Mouse (Mus musculus) olfactory bulb, adult 2 months (tissue): Measurements from ENCODE around the gene Clasrp. TPM values are rescaled to one million over a fixed set of nuclear protein-coding genes. Genes with fewer than 3 reads are reported as not detected.

Source experiments
- H3K27ac ChIP-seq: fragments of 200-500 bp; 2 replicates; pipeline ENCODE4 v1.5.1; 2012; ENCODE audit warnings: low read depth, low read length; ENCODE audit not compliant: insufficient read depth
- H3K4me1 ChIP-seq: fragments of 200-500 bp; 2 replicates; pipeline ENCODE4 v1.6.1; 2012; ENCODE audit warnings: low read length; ENCODE audit not compliant: control insufficient read depth, insufficient read depth
- H3K4me3 ChIP-seq: fragments of 200-500 bp; 2 replicates; pipeline ENCODE4 v1.5.1; 2012; ENCODE audit warnings: mild to moderate bottlenecking, low read depth, low read length, moderate library complexity; ENCODE audit not compliant: insufficient read depth
- CTCF ChIP-seq: fragments of 200-500 bp; IDR thresholded peaks from 2 replicates; pipeline ENCODE4 v1.5.1; 2012; ENCODE audit warnings: low read depth, mild to moderate bottlenecking, low read length, moderate library complexity; ENCODE audit not compliant: insufficient read depth
- POLR2A ChIP-seq: fragments of 200-500 bp; IDR thresholded peaks from 2 replicates; pipeline ENCODE4 v1.6.1; 2012; ENCODE audit warnings: mild to moderate bottlenecking, low read depth, low read length, moderate library complexity; ENCODE audit not compliant: insufficient read depth
- WGBS: fragments of 180-500 bp; shearing (Covaris S2); methylation state at CpG from one replicate; pipeline ENCODE4 v1.1.7; 2018; 5-methylcytosine and 5-hydroxymethylcytosine counted together
- polyA plus RNA-seq: library from polyadenylated mRNA; stranded (reverse); fragments of >200 nt; gene quantifications from 2 replicates; pipeline ENCODE4 v1.2.4, GENCODE M21; 2012; ENCODE audit warnings: low replicate concordance; ENCODE audit not compliant: missing spikeins, insufficient read depth, insufficient read length

Gene Clasrp
- polyA plus RNA-seq, 1 experiment = not detected

DNA sequence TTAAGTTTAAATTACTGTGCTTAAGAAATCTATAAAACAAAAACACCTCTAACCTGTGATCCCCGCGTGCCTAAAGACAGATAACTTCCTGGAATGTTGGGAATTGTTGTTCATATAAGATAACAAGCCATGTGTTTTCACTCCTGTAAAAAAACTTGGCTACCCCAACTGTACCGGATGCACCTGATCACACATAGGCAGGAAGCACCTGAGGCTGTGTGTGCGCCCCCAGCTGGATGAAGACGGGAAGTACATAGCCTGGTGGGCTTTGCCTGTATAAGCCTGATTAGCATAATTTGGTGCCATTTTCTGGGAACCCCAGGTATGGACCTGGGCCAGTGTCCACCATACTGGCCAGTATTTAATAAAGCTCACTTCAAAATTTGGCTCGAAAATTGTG is 60.7 kb downstream of the Clasrp start:
- 56% methylated on average over 6 of the region's 6 CpGs for WGBS
- no peak for TF ChIP-seq CTCF
- TF ChIP-seq POLR2A = no peak
- no peak overlapping the region for H3K4me3 ChIP-seq
- H3K27ac ChIP-seq = no peak overlapping the region
- H3K4me1 ChIP-seq = peaks cover 41% of the 10 kb centered on the region

DNA sequence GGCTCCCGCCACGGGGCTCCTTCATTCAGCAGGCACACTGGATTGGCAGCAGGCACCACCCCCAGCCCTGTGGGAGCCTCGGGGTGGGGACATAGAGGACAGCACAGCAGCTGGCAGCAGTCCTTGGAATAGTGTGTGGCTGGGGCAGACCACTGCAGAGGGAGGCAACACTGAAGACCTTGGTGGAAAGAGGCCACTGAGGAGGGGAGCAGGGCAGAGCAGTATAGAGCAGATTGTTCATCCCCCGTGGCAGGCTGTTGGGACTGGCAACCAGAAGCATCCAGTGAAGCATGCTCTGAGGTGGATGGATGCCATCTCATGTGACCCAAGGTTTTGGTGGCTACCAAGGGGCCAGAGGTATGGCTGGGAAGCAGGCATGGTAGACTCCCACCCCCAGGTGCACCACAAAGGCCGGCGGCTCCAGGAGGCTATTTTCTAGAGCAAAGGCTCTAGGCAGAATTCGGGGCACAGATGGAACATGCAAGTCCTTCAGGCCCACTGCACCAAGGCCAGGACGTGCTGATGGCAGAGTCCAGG is 62.1 kb downstream of the Clasrp start:
- no peak overlapping the region for H3K4me3 ChIP-seq
- peak overlapping the region; percentile 52; the same call in 1 of the 2 replicates for H3K27ac ChIP-seq
- no peak for TF ChIP-seq POLR2A
- no peak for TF ChIP-seq CTCF
- WGBS = 29% methylated on average over 8 of the region's 8 CpGs
- H3K4me1 ChIP-seq = peaks cover 39% of the 10 kb centered on the region

- WGBS = 40% methylated on average over 7 of the region's 7 CpGs
Measured at GRCm38 (mm10) chr7:19541681-19542154, 62.6 kb downstream of the Clasrp start.

DNA sequence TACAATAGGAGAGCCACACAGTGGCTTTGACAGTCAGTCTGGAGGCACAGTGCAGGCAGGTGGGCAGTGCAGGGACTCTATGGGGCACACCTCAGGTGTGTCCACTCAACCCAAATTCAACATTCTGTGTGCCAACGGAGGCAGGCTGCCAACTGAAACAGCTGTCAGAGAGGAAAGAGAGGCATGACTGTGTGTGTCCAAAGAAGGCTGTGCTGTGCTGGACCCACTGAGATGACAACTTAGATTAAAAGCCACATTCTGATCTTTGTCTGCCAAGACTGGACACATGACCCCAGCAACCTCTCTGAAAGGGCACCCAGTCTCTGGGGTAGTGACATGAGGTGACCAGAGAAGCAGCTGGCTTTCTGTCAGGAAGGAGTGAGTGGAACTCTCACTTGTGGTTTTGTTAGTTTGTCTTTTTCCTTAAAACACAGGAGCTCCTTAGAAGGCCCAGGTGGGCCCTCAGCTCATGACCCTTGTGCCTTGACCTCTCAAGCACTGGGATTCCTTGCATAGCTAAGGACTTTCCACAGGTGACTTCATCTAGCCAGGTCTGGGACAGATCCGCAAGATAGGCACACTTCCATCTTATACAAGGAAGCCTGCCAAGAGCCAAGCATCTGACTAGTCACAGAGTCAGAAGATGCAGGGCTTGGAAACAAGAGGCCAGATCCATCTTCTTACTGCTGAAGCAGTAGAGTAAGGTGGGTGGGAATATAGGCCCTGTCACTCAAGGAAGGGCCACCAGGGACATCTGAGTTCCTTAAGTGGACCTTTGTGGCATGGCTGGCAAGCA is 63.3 kb downstream of the Clasrp start:
- Histone ChIP-seq H3K4me1 (peaks cover 41% of the 10 kb centered on the region), H3K4me3 (no peak overlapping the region), H3K27ac (no peak overlapping the region)
- WGBS = 60% methylated on average over 2 of the region's 2 CpGs
- no peak for TF ChIP-seq CTCF
- no peak for TF ChIP-seq POLR2A

More at GRCm38 (mm10) chr7:19541681-19542154, 62.6 kb downstream of the Clasrp start:
- no peak overlapping the region for H3K27ac ChIP-seq
- H3K4me3 ChIP-seq = no peak overlapping the region
- H3K4me1 ChIP-seq = peaks cover 40% of the 10 kb centered on the region
- TF ChIP-seq POLR2A = no peak
- TF ChIP-seq CTCF = no peak

DNA sequence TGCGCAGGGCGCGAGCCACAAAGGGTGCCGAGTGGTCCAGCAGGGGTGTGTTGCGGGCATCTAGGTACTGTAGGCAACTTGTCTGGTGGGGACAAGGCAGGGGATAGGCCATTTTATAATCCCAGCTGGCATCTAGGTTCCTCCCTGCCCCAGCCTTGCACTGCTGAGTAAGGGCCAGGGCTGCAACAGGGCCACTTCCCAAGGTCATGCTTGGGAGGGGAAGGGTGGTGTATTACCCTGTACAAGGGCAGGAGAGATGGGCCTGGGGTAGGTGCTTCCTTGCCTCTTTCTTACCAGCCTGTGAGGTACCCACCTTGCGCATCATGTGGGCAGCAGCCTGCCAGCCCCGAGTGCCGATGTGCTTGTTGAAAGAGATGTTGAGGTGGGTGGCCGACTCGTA is 69.6 kb downstream of the Clasrp start:
- Histone ChIP-seq H3K27ac (no peak overlapping the region), H3K4me3 (no peak overlapping the region), H3K4me1 (peaks cover 11% of the 10 kb centered on the region; the same call in 1 of the 2 replicates)
- TF ChIP-seq POLR2A (no peak), CTCF (no peak)
- 96% methylated on average over 10 of the region's 10 CpGs for WGBS

DNA sequence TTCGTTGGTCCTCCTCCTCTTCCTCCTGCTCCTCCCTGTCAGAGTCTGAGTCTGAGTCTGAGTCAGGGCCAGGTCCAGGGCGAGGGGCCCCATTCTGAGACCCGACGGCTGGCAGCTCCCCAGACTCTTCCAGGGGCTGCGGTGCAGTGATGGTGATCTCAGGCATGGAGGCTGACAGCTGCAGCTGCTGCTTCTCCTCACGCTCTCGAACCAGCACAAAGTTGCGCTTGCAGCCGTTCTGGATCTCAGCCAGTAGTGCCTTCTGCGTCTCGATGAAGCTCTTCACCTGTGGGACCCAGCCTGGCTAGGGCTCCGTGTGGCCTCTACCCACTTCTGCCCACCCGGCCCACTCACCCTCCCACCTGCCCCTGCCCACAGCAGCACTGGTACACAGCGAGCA is 72.0 kb downstream of the Clasrp start:
- Histone ChIP-seq H3K27ac (no peak overlapping the region), H3K4me3 (no peak overlapping the region), H3K4me1 (peaks cover 7% of the 10 kb centered on the region; the same call in 1 of the 2 replicates)
- no peak for TF ChIP-seq POLR2A
- 63% methylated on average over 14 of the region's 14 CpGs for WGBS

DNA sequence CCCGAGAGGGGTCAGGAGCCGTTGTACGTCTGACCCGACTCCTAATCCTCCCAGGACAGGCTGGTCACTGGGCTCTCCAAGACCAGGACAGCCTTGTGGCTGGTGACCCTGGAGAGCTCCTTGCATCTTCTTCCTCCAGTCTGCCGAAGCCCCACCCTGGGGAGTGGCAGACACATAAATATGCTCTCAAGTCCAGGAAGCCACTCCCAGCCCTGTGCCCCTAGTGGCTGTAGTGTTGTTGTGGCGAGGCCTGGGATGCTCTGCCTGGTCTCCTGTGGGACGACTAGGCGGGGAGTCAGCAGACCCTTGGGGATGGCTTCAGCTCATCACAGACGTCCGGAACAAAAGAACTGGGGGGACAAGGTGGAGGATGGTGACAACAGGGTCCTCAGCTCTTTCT is 73.2 kb downstream of the Clasrp start:
- TF ChIP-seq POLR2A = no peak
- TF ChIP-seq CTCF = no peak
- H3K4me3 ChIP-seq = no peak overlapping the region
- WGBS = 80% methylated on average over 10 of the region's 10 CpGs

More for the DNA sequence above, 73.2 kb downstream of the Clasrp start:
- 0 out of 2 replicates have a peak, but pooled peaks cover 1% of the 10 kb centered on the region for H3K4me1 ChIP-seq
- H3K27ac ChIP-seq = no peak overlapping the region

Other genes with a start within 250 kb of the Clasrp start
- gene Cd3eap, start 245.0 kb downstream of the Clasrp start, polyA plus RNA-seq = not detected in 2 replicates
- not detected in 2 replicates for gene Ppp1r13l, start 244.7 kb downstream of the Clasrp start, polyA plus RNA-seq
- not detected in 2 replicates for gene Ercc2, start 222.5 kb downstream of the Clasrp start, polyA plus RNA-seq
- not detected in 2 replicates for gene Klc3, start 200.4 kb downstream of the Clasrp start, polyA plus RNA-seq
- gene Ckm, start 199.7 kb downstream of the Clasrp start, polyA plus RNA-seq = not detected in 2 replicates
- gene Mark4, start 145.7 kb downstream of the Clasrp start, polyA plus RNA-seq = not detected in 2 replicates
- not detected in 2 replicates for gene Exoc3l2, start 141.2 kb downstream of the Clasrp start, polyA plus RNA-seq
- gene Bloc1s3, start 96.1 kb downstream of the Clasrp start, polyA plus RNA-seq = not detected in 2 replicates
- gene Trappc6a, start 96.1 kb downstream of the Clasrp start, polyA plus RNA-seq = not detected in 2 replicates
- gene Nkpd1, start 86.6 kb downstream of the Clasrp start, polyA plus RNA-seq = not detected in 2 replicates
- gene Ppp1r37, start 41.4 kb downstream of the Clasrp start, polyA plus RNA-seq = not detected in 2 replicates
- gene Zfp296, start 27.2 kb downstream of the Clasrp start, polyA plus RNA-seq = not detected in 2 replicates
- not detected in 2 replicates for gene Gemin7, start 26.9 kb downstream of the Clasrp start, polyA plus RNA-seq
- not detected in 2 replicates for gene Relb, start 25.0 kb upstream of the Clasrp start, polyA plus RNA-seq
- gene Clptm1, start 60.5 kb upstream of the Clasrp start, polyA plus RNA-seq = not detected in 2 replicates
- not detected in 2 replicates for gene Apoc2, start 73.5 kb upstream of the Clasrp start, polyA plus RNA-seq
- gene Gm44805, start 76.9 kb upstream of the Clasrp start, polyA plus RNA-seq = not detected in 2 replicates
- not detected in 2 replicates for gene Apoc4, start 77.0 kb upstream of the Clasrp start, polyA plus RNA-seq
- not detected in 2 replicates for gene Apoc1, start 88.2 kb upstream of the Clasrp start, polyA plus RNA-seq
- gene Apoe, start 94.7 kb upstream of the Clasrp start, polyA plus RNA-seq = 1,139 and 1,603 TPM in 2 replicates
- not detected in 2 replicates for gene Tomm40, start 111.0 kb upstream of the Clasrp start, polyA plus RNA-seq
- gene Nectin2, start 146.0 kb upstream of the Clasrp start, polyA plus RNA-seq = not detected in 2 replicates
- gene Bcam, start 166.5 kb upstream of the Clasrp start, polyA plus RNA-seq = not detected in 2 replicates
- not detected in 2 replicates for gene Cblc, start 192.3 kb upstream of the Clasrp start, polyA plus RNA-seq
- not detected in 2 replicates for gene Bcl3, start 218.3 kb upstream of the Clasrp start, polyA plus RNA-seq
- not detected in 2 replicates for gene Gm19345, start 247.5 kb upstream of the Clasrp start, polyA plus RNA-seq